Mouse (Mus musculus): ENCODE measurements around the gene Slc47a1.

- TF ChIP-seq CTCF (IDR thresholded peaks at IDR 0.05) (no peak), EP300 (IDR thresholded peaks at IDR 0.05) (no peak)
Observed at GRCm38 (mm10) chr11:61368668-61369067, 9.5 kb downstream of the Slc47a1 start.
